In genomic region chr15:43615727-43616126, GRCm38 (mm10) we compare ENCODE assay signal across 18 mouse cellular contexts.
"Had no signal": no experiment of that assay in that cellular context is flagged by ENCODE, and none has a peak within 500 bp of the region (broad histone marks: within the 10 kb centered on the region; RNA-seq: fewer than 3 reads in every experiment).

No protein-coding gene starts in this region.

- DNase-seq: kidney, adult 2 months; kidney, postnatal 14 days; kidney, postnatal 4 days; liver, embryonic 13.5 days; lung, adult 2 months; lung, postnatal 14 days; lung, postnatal 4 days; retina, postnatal 1 day; right cerebral cortex, postnatal 25 days; spleen, adult 18-20 months; thymus, adult 18-20 months; thymus, postnatal 36 days had no signal

- H3K27ac ChIP-seq: liver, embryonic 13.5 days; neural tube, embryonic 12.5 days; neural tube, embryonic 15.5 days; stomach, embryonic 15.5 days had no signal

- H3K4me1 ChIP-seq: liver, embryonic 13.5 days; neural tube, embryonic 12.5 days; neural tube, embryonic 15.5 days; stomach, embryonic 15.5 days had no signal

- H3K4me2 ChIP-seq: liver, embryonic 13.5 days; midbrain, embryonic 11.5 days; neural tube, embryonic 12.5 days; neural tube, embryonic 15.5 days; stomach, embryonic 15.5 days had no signal

- H3K4me3 ChIP-seq: liver, embryonic 13.5 days; neural tube, embryonic 12.5 days; neural tube, embryonic 15.5 days; stomach, embryonic 15.5 days had no signal

- H3K9ac ChIP-seq: liver, embryonic 13.5 days; neural tube, embryonic 12.5 days; neural tube, embryonic 15.5 days; stomach, embryonic 15.5 days had no signal

- H3K27me3 ChIP-seq: liver, embryonic 13.5 days; neural tube, embryonic 12.5 days; neural tube, embryonic 15.5 days; stomach, embryonic 15.5 days had no signal

- H3K9me3 ChIP-seq: liver, embryonic 13.5 days; neural tube, embryonic 12.5 days; neural tube, embryonic 15.5 days; stomach, embryonic 15.5 days had no signal

- ATAC-seq: intestine, postnatal 0 days; midbrain, embryonic 16.5 days had no signal

- H3K36me3 ChIP-seq: liver, embryonic 13.5 days; neural tube, embryonic 12.5 days; neural tube, embryonic 15.5 days; stomach, embryonic 15.5 days had no signal
